Mouse (Mus musculus): ENCODE measurements around the gene Lcp2. TPM values are rescaled to one million over a fixed set of nuclear protein-coding genes. Genes with fewer than 3 reads are reported as not detected.

Lcp2 gene
- polyA plus RNA-seq, 1 experiment from 2014 or later, result 2.5 TPM

GRCm38 (mm10) chr11:34009316-34010087 lies 37.2 kb upstream of the Lcp2 start:
- Histone ChIP-seq H3K9me3 (replicated peaks; ENCODE audit: control insufficient read depth, low read length, poor library complexity, severe bottlenecking) (no peaks in the 10 kb centered on the region), H3K27ac (ENCODE audit: low read length) (no peak overlapping the region), H3K4me1 (ENCODE audit: control insufficient read depth, insufficient read depth, low read length) (0 out of 2 replicates have a peak, but pooled peaks cover 2% of the 10 kb centered on the region), H3K9ac (ENCODE audit: low read depth, low read length) (no peak overlapping the region), H3K4me3 (ENCODE audit: low read depth, low read length) (no peak overlapping the region), H3K36me3 (ENCODE audit: control insufficient read depth, insufficient read depth, low read length) (no peaks in the 10 kb centered on the region), H3K4me2 (ENCODE audit: low read length) (no peak overlapping the region), H3K27me3 (ENCODE audit: control insufficient read depth, insufficient read depth, low read depth, low read length) (no peaks in the 10 kb centered on the region)
- 80% methylated on average over 12 of the region's 12 CpGs for WGBS
- ATAC-seq, result no peak

GRCm38 (mm10) chr11:34010133-34010858 lies 36.4 kb upstream of the Lcp2 start:
- no peaks in the 10 kb centered on the region for H3K9me3 ChIP-seq (replicated peaks; ENCODE audit: control insufficient read depth, low read length, poor library complexity, severe bottlenecking)
- no peak overlapping the region for H3K4me2 ChIP-seq (ENCODE audit: low read length)
- WGBS, result 79% methylated on average over 7 of the region's 7 CpGs
- H3K36me3 ChIP-seq (ENCODE audit: control insufficient read depth, insufficient read depth, low read length), result no peaks in the 10 kb centered on the region
- ATAC-seq, result no peak; the same call in 1 of the 2 replicates
- H3K4me3 ChIP-seq (ENCODE audit: low read depth, low read length), result no peak overlapping the region
- no peak overlapping the region; the same call in 1 of the 2 replicates for H3K27ac ChIP-seq (ENCODE audit: low read length)
- H3K4me1 ChIP-seq (ENCODE audit: control insufficient read depth, insufficient read depth, low read length), result 0 out of 2 replicates have a peak, but pooled peaks cover 2% of the 10 kb centered on the region
- H3K27me3 ChIP-seq (ENCODE audit: control insufficient read depth, insufficient read depth, low read depth, low read length), result no peaks in the 10 kb centered on the region
- H3K9ac ChIP-seq (ENCODE audit: low read depth, low read length), result no peak overlapping the region

GRCm38 (mm10) chr11:34010859-34011172 lies 35.9 kb upstream of the Lcp2 start:
- Histone ChIP-seq H3K4me1 (ENCODE audit: control insufficient read depth, insufficient read depth, low read length) (0 out of 2 replicates have a peak, but pooled peaks cover 2% of the 10 kb centered on the region), H3K9me3 (replicated peaks; ENCODE audit: control insufficient read depth, low read length, poor library complexity, severe bottlenecking) (no peaks in the 10 kb centered on the region), H3K9ac (ENCODE audit: low read depth, low read length) (no peak overlapping the region), H3K4me3 (ENCODE audit: low read depth, low read length) (no peak overlapping the region), H3K4me2 (ENCODE audit: low read length) (no peak overlapping the region), H3K27ac (ENCODE audit: low read length) (no peak overlapping the region), H3K36me3 (ENCODE audit: control insufficient read depth, insufficient read depth, low read length) (no peaks in the 10 kb centered on the region), H3K27me3 (ENCODE audit: control insufficient read depth, insufficient read depth, low read depth, low read length) (no peaks in the 10 kb centered on the region)
- ATAC-seq, result no peak
- WGBS, result 87% methylated on average over 4 of the region's 4 CpGs

GRCm38 (mm10) chr11:34012007-34012652 lies 34.6 kb upstream of the Lcp2 start:
- Histone ChIP-seq H3K27ac (ENCODE audit: low read length) (no peak overlapping the region), H3K36me3 (ENCODE audit: control insufficient read depth, insufficient read depth, low read length) (no peaks in the 10 kb centered on the region), H3K9me3 (replicated peaks; ENCODE audit: control insufficient read depth, low read length, poor library complexity, severe bottlenecking) (no peaks in the 10 kb centered on the region), H3K9ac (ENCODE audit: low read depth, low read length) (no peak overlapping the region), H3K4me1 (ENCODE audit: control insufficient read depth, insufficient read depth, low read length) (0 out of 2 replicates have a peak, but pooled peaks cover 2% of the 10 kb centered on the region), H3K4me3 (ENCODE audit: low read depth, low read length) (no peak overlapping the region), H3K27me3 (ENCODE audit: control insufficient read depth, insufficient read depth, low read depth, low read length) (no peaks in the 10 kb centered on the region), H3K4me2 (ENCODE audit: low read length) (no peak overlapping the region)
- no peak for ATAC-seq
- WGBS, result 52% methylated on average over 6 of the region's 6 CpGs

GRCm38 (mm10) chr11:34025091-34025490 lies 21.6 kb upstream of the Lcp2 start:
- WGBS, result 96% methylated on average over 1 of the region's 1 CpGs

GRCm38 (mm10) chr11:34029658-34030057 lies 17.1 kb upstream of the Lcp2 start:
- Histone ChIP-seq H3K4me3 (ENCODE audit: low read depth, low read length) (no peak overlapping the region), H3K4me1 (ENCODE audit: control insufficient read depth, insufficient read depth, low read length) (no peaks in the 10 kb centered on the region)
- WGBS, result 32% methylated on average over 5 of the region's 5 CpGs

More at GRCm38 (mm10) chr11:34025091-34025490, 21.6 kb upstream of the Lcp2 start:
- Histone ChIP-seq H3K9ac (ENCODE audit: low read depth, low read length) (no peak overlapping the region), H3K4me1 (ENCODE audit: control insufficient read depth, insufficient read depth, low read length) (no peaks in the 10 kb centered on the region), H3K9me3 (replicated peaks; ENCODE audit: control insufficient read depth, low read length, poor library complexity, severe bottlenecking) (no peaks in the 10 kb centered on the region), H3K27ac (ENCODE audit: low read length) (no peak overlapping the region), H3K4me2 (ENCODE audit: low read length) (no peak overlapping the region), H3K4me3 (ENCODE audit: low read depth, low read length) (no peak overlapping the region), H3K27me3 (ENCODE audit: control insufficient read depth, insufficient read depth, low read depth, low read length) (no peaks in the 10 kb centered on the region), H3K36me3 (ENCODE audit: control insufficient read depth, insufficient read depth, low read length) (no peaks in the 10 kb centered on the region)
- ATAC-seq, result no peak

GRCm38 (mm10) chr11:34031015-34031805 lies 15.5 kb upstream of the Lcp2 start:
- no peaks in the 10 kb centered on the region for H3K4me1 ChIP-seq (ENCODE audit: control insufficient read depth, insufficient read depth, low read length)
- no peak for ATAC-seq
- H3K27ac ChIP-seq (ENCODE audit: low read length), result no peak overlapping the region
- H3K9me3 ChIP-seq (replicated peaks; ENCODE audit: control insufficient read depth, low read length, poor library complexity, severe bottlenecking), result no peaks in the 10 kb centered on the region
- no peak overlapping the region for H3K4me2 ChIP-seq (ENCODE audit: low read length)
- WGBS, result 70% methylated on average over 8 of the region's 8 CpGs
- no peak overlapping the region for H3K4me3 ChIP-seq (ENCODE audit: low read depth, low read length)
- no peaks in the 10 kb centered on the region for H3K36me3 ChIP-seq (ENCODE audit: control insufficient read depth, insufficient read depth, low read length)
- H3K9ac ChIP-seq (ENCODE audit: low read depth, low read length), result no peak overlapping the region
- H3K27me3 ChIP-seq (ENCODE audit: control insufficient read depth, insufficient read depth, low read depth, low read length), result no peaks in the 10 kb centered on the region

More at GRCm38 (mm10) chr11:34029658-34030057, 17.1 kb upstream of the Lcp2 start:
- H3K27ac ChIP-seq (ENCODE audit: low read length), result no peak overlapping the region
- no peaks in the 10 kb centered on the region for H3K9me3 ChIP-seq (replicated peaks; ENCODE audit: control insufficient read depth, low read length, poor library complexity, severe bottlenecking)
- ATAC-seq, result no peak
- H3K4me2 ChIP-seq (ENCODE audit: low read length), result no peak overlapping the region
- H3K9ac ChIP-seq (ENCODE audit: low read depth, low read length), result no peak overlapping the region
- no peaks in the 10 kb centered on the region for H3K36me3 ChIP-seq (ENCODE audit: control insufficient read depth, insufficient read depth, low read length)
- H3K27me3 ChIP-seq (ENCODE audit: control insufficient read depth, insufficient read depth, low read depth, low read length), result no peaks in the 10 kb centered on the region

GRCm38 (mm10) chr11:34034008-34034505 lies 12.7 kb upstream of the Lcp2 start:
- no peaks in the 10 kb centered on the region for H3K27me3 ChIP-seq (ENCODE audit: control insufficient read depth, insufficient read depth, low read depth, low read length)
- H3K9me3 ChIP-seq (replicated peaks; ENCODE audit: control insufficient read depth, low read length, poor library complexity, severe bottlenecking), result no peaks in the 10 kb centered on the region
- no peak overlapping the region for H3K9ac ChIP-seq (ENCODE audit: low read depth, low read length)
- no peak for ATAC-seq
- no peak overlapping the region for H3K4me2 ChIP-seq (ENCODE audit: low read length)
- no peak overlapping the region for H3K27ac ChIP-seq (ENCODE audit: low read length)
- H3K4me1 ChIP-seq (ENCODE audit: control insufficient read depth, insufficient read depth, low read length), result no peaks in the 10 kb centered on the region
- H3K4me3 ChIP-seq (ENCODE audit: low read depth, low read length), result no peak overlapping the region
- 96% methylated on average over 5 of the region's 5 CpGs for WGBS
- no peaks in the 10 kb centered on the region for H3K36me3 ChIP-seq (ENCODE audit: control insufficient read depth, insufficient read depth, low read length)
